Mouse (Mus musculus): ENCODE measurements around the gene Bloc1s6.

Bloc1s6 gene

DNA sequence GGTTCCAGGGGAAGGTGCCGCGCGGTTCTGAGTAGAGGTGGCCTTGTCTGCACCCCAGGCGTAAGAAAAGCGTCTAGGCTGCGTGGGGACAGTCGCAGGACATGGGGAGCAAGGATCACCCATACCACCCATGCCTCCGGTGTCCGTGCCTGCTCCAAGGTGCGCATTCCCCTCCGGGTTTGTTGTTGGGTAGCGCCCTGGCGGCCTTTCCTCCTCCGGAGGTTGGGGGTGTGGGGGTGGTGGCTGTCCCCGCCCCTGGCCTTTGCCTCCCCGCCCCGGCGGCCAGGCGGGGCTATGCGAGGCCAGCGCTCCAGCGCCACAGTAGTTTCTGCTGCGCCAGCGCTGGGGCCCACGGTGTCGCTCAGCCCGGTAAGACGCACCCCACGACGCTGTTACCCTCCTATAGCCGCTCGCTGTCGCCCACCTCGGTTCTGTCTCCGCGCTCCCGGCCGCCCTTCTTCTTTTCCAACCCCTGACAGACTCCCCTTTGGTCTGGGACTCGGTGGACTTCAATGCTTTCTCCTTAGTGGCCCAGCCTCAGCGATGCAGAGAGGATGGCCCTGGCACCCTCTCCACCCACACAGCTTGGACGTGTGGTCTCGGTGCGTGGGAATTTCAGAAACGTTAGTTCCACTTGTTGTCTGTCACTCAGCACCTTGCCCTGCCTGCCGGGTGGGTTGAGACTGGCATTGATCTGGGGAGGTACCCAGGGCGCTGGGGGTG lies 26.9 kb downstream of the Bloc1s6 start, which contains the start of gene Sqor:
Sqor (plus strand) TSS at position 167 of the 723 bp plus-strand sequence.
- peak; percentile 63 for DNase-seq (ENCODE audit: low spot score)

DNA sequence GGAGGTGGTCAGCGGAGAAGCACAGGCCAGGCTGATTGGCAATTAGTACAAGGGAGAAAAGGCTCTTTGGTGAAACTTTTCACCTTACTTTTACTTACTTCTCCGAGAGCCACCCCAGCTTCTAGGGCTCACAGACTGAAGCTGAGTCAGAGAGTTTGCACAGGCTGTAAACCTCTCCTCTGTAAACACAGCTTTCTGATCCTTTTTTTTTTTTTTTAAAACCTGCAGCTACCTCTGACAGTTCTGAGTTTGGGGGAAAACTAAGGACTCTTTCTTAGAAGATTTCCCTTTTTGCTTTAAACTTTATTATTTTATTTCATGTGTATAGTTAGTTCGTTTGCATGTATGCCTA lies 27.5 kb downstream of the Bloc1s6 start:
- no peak for DNase-seq (ENCODE audit: low spot score)

DNA sequence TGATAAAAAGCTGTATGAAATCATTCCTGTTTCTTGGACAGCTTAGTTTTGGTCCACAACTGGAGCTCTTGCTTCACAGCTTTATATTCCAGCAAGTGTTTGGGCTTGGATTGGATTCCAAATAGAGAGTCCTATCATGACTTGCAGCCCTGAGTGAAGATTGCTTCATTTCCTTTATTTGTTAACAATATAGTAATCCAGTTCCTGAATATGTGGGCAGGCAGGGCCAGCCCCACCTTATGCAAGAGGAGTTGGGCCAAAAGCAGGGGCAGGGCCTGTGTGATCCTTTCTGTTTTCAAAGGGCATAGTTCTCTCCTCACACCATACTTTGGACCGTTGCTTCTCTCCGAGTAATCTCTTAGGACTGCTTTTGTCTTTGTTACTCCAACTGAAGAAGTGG lies 32.7 kb downstream of the Bloc1s6 start:
- no peak for DNase-seq (ENCODE audit: low spot score)

DNA sequence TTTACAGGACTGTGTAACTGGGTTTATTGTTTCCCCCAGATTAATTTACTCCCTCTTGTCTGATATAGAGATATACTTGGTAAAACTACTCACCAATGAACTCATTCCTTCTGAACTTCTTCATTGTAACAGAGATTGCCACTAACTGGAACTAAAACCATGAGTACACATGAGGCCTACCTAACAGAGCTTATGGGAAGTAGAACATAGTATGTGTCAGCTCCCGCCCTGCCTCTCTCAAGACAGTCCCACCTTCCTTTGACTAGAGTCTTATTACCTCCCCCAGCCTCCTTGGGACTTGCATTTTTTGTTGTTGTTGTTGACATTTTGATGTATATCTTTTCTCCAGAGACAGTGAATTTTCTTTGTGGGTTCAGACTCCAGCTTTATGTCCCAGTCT lies 34.6 kb downstream of the Bloc1s6 start:
- DNase-seq (ENCODE audit: low spot score), result no peak

DNA sequence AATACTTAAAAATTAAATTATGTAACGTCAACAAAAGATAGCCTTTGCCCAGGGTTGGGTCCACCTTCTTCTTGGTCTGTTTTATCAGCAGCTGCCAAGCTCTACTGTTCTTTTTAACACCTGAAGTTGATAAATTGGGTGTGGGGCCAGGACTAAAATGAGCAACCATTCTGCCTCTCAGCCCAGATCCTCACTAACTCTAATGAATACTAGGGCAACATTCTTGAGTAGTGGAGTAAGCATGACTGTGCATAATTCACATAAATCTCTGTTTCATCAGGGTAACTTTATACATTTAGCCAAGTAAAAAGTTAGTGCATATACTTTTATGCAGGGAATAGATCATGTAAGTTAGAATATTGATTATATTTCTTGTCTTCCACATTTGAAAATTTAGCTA lies 37.2 kb downstream of the Bloc1s6 start:
- DNase-seq (ENCODE audit: low spot score), result no peak

DNA sequence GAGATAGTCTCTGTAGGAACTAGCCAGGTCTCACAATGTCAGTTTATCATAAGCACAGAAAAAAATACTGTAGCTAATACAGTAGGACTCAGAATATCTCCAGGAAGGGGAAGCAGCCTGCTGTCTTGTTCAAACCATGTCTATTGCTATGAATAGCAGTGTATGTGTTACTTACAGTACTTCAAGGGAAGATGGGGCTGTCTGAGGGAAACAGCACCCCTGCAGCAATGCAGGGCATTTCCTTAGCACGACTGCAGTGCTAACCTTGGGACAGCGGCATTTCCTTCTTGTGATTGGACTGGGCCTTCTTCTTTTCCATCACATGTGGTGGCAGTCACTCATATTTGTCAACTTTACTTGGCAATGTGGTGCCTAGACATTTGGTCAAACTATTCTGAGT lies 38.5 kb downstream of the Bloc1s6 start:
- DNase-seq (ENCODE audit: low spot score), result no peak

DNA sequence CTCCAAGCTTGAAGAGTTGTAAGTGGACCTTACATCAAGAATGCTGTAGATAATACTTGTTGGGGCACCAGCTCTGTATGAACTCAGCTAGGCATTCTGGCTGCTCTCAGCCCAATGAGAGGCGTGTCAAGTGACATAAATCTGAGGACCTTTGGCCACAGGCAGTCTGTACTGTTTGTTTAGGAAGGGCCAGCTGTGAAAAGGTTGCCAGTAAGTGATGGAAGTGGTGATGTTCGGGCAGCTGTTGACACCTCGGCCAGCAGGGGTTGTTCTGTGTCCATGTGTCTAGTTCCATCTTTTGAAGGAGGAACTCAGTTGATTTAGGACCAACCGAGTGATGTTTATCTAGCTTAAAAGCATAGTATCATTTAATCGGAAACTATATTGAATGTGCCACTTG lies 41.7 kb downstream of the Bloc1s6 start:
- DNase-seq (ENCODE audit: low spot score), result no peak

DNA sequence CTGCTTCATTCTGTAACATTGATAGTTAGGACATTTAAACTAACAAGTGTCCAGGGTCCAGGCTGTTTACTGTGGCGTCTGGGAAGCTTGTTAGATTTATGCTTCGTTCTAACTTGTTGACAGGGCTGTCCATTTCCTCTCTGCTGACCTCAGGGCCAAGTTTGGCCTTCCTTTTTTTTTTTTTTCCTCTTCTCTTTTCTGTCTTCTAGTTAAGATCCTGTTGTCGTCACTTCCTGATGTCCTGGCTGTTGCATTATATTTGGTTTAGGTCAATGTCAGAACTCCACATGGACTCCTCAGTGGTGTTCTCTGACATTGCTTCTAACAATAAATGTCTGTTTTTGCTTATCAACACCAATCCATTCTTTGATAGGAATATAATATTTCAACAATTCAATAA lies 42.1 kb downstream of the Bloc1s6 start:
- DNase-seq (ENCODE audit: low spot score), result no peak

DNA sequence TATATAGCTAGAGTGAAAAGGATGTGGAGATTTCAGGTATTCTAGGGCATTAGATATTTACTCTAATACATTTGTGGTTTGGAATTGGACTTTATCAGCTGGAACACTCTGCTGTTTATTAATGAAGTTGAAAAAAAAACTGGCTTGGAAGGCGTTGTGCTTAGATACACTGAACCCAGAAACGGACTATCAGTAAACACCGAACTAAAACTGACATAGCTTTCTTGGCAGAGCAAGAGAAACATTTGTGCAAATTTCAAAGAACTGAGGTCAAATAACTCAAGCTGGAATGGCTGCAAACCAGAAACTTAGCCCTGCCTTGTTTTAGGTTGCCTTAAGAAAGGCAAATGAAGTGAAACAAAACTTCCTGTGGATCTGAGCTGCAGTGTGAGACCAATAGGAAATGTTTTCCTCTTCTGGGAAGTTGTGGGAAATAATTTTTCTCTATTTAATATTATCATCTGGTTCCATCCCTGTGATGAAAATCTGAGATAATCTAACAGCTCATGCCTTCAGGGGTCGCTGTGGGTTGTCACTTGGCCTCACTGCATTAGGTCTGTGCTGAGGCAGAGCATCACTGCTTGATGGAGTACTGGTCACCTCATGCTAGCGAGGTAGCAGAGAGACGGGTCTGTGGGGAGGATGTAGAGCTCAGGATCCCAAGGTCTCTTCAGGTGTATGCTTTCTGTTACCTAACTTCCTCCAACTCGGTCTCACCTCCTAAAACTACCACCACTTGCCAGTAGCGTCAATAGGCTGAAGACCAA lies 43.5 kb downstream of the Bloc1s6 start:
- no peak for DNase-seq (ENCODE audit: low spot score)

DNA sequence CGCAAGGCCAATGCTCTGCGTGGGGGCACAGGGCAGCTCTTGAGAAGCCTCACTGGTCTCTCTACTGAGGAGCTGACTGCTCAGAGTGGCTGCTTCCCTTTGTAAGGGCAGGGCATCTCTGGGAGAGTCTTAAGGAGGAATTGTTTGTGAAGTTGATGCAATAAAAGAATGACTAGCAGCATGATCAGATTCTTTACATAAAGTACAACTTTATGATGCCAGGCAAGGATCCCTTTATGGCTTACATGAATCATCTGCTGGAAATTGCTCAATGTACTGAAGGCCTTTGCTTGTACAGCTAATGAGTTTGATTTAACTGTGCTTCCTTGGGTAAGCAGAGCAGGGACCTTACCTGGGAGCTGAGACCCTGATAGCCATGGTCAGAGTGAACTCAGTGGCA lies 45.4 kb downstream of the Bloc1s6 start:
- no peak for DNase-seq (ENCODE audit: low spot score)

DNA sequence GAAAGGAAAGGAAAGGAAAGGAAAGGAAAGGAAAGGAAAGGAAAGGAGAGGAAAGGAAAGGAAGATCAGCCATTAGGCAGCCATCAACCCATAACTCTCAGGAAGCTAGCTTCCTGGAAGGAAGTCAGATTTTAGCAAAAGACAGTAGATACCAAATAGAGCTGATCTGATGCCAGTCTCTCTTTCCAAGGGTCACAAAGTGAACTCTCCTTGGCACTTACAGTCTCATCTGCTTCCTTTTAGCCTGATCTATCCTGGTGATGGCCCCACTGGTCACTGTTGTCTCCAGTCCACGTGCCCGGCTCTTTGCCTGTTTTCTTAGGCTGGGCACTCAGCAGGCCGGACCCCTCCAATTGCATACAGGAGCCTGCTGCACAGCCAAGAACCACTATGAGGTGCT lies 46.4 kb downstream of the Bloc1s6 start:
- DNase-seq (ENCODE audit: low spot score), result no peak

DNA sequence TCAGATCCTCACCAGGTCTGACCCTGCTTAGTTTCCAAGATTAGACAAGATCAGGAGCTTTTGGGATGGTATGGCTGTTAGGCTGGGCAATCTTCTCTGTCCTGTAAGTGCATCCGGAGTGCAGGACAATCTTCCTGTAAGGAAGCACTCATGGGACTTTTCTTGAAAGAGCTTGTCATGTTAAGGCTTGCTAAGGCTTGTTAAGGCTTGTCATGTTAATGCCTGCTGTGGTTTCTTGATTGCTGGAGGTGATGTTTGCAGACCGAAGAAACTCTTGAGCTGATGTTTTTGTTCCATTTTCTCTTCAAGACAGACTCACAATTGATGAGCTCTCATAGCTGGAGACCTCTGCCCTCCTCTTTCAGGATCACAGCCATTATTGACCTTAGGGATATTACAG lies 47.9 kb downstream of the Bloc1s6 start:
- no peak for DNase-seq (ENCODE audit: low spot score)

DNA sequence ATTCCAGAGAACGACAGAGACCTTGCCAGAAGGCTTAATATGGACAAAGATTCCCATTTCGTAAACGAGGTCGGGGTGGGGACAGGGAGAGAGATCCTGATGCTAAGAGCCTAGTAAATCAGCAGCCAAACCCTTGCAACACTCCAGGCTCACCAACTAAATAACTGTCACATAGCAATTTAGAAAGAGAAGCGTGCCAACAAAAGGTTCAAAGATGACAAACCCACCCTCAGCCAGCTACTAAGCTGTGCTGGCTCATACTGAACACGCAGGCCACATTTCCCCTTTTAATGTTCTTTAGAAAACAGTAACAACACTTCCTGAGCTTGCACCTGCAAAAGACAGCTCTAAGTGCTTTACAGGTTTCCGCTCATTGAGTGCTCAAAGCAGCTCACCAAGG lies 51.0 kb downstream of the Bloc1s6 start:
- DNase-seq (ENCODE audit: low spot score), result no peak

DNA sequence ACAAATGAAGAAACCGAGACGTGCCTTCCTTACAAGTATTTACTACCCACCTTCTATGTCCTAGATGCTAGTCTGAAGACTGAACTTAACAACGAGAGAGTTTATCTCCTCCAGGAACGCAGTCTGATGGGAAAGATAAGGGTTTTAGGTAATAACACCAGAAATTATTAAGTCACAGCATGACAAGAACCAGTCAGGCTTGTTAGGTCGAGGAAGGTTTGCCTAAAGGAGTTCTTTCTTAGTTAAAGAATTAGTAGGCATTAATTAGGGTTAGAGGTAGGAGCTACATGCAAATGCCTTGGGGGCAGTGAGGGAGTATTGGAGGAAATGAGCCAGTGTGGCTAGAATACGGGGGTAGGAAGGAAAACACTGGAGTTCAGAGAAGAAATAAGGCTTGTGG lies 51.4 kb downstream of the Bloc1s6 start:
- DNase-seq (ENCODE audit: low spot score), result no peak
